8 mouse cellular contexts compared by ENCODE assay signal in genomic region chr10:39420842-39421617, GRCm38 (mm10). TPM values are rescaled to one million over a fixed set of nuclear protein-coding genes. Genes with fewer than 3 reads are reported as not detected.
DNase-seq lines count a peak whose midpoint lies in the region; ATAC-seq lines count a peak whose summit lies in the region.

No protein-coding gene starts in this region.

- ATAC-seq in heart, embryonic 11.5 days (replicated peaks; ENCODE audit: insufficient number of reproducible peaks, low FRiP score, low TSS enrichment): no peak

- WGBS in heart, embryonic 11.5 days (ENCODE audit: insufficient replicate concordance): 72% methylated on average over 9 of the region's 9 CpGs

- no peaks in the 10 kb centered on the region for H3K36me3 ChIP-seq in heart, embryonic 11.5 days (ENCODE audit: control insufficient read depth, insufficient read depth, low read length)
- peaks cover 63% of the 10 kb centered on the region for H3K36me3 ChIP-seq in megakaryocyte, embryonic 14.5 days (replicated peaks; ENCODE audit: low read length)

- H3K9me3 ChIP-seq in heart, embryonic 11.5 days (replicated peaks; ENCODE audit: control insufficient read depth, low read length): no peaks in the 10 kb centered on the region
- H3K9me3 ChIP-seq in megakaryocyte, embryonic 14.5 days: no peaks in the 10 kb centered on the region

- no peak overlapping the region for H3K9ac ChIP-seq in heart, embryonic 11.5 days (ENCODE audit: low read depth, low read length)

- no peak overlapping the region for H3K4me2 ChIP-seq in heart, embryonic 11.5 days

- H3K4me3 ChIP-seq in heart, embryonic 11.5 days (ENCODE audit: low read depth, low read length): no peak overlapping the region
- H3K4me3 ChIP-seq in megakaryocyte, embryonic 14.5 days (replicated peaks): peak overlapping the region; percentile 24

- DNase-seq in heart, adult 9 months (ENCODE audit: low spot score in 2 of 2): peak; percentile 40 to 41
- peak; percentile 83 for DNase-seq in 416B (ENCODE audit: low read depth)
- DNase-seq in cerebellum, adult 11 months: peak; percentile 50
- DNase-seq in heart, postnatal 10 days: peak; percentile 31 to 45
- no peak for DNase-seq in adrenal gland, postnatal 4 days (ENCODE audit: low spot score in 2 of 2)
- DNase-seq in c-Kit-positive CD71-positive TER-119-positive erythroid progenitor cells, embryonic 14.5 days (ENCODE audit: low spot score): no peak

- H3K27me3 ChIP-seq in heart, embryonic 11.5 days (ENCODE audit: control insufficient read depth, insufficient read depth, low read length): no peaks in the 10 kb centered on the region
- no peaks in the 10 kb centered on the region for H3K27me3 ChIP-seq in megakaryocyte, embryonic 14.5 days (replicated peaks)

- intact Hi-C loops in heart, postnatal 10 days (cut with DNase I): no loop called here

- peaks cover 14% of the 10 kb centered on the region for H3K4me1 ChIP-seq in heart, embryonic 11.5 days (ENCODE audit: control insufficient read depth, insufficient read depth, low read length)
- peaks cover 77% of the 10 kb centered on the region for H3K4me1 ChIP-seq in megakaryocyte, embryonic 14.5 days

- no peak overlapping the region for H3K27ac ChIP-seq in heart, embryonic 11.5 days (ENCODE audit: low read depth, low read length)

RNA-seq across cellular contexts. Expression of gene Fyn, which starts 52.4 kb away (rescaled TPM):
- polyA plus RNA-seq in heart, embryonic 11.5 days (2014; fragmentation: Nextera tagmentation; extraction: Ambion mirVana): 17.2 and 17.9 TPM in 2 replicates
- total RNA-seq in heart, postnatal 10 days (2021): 10 to 100 TPM; 52.2 to 55.5 TPM
- 43.3 and 55.0 TPM in 2 replicates for polyA plus RNA-seq in megakaryocyte, embryonic 14.5 days (2012; ENCODE audit: insufficient read depth, low replicate concordance)
- total RNA-seq in adrenal gland, postnatal 4 days (2021): 10 to 100 TPM; 67.7 to 74.4 TPM

Comparison
In these comparisons a context has a peak if more than half of its experiments do, and no peak if none do; other contexts are left out.
1. DNase-seq: peak in heart, adult 9 months (2 of 2), 416B (single experiment), cerebellum, adult 11 months (single experiment) and heart, postnatal 10 days (2 of 2); none in adrenal gland, postnatal 4 days (0 of 2) and c-Kit-positive CD71-positive TER-119-positive erythroid progenitor cells, embryonic 14.5 days (single experiment).